Mouse (Mus musculus): ENCODE results near the gene Hist2h2ab.

Hist2h2ab gene

DNA sequence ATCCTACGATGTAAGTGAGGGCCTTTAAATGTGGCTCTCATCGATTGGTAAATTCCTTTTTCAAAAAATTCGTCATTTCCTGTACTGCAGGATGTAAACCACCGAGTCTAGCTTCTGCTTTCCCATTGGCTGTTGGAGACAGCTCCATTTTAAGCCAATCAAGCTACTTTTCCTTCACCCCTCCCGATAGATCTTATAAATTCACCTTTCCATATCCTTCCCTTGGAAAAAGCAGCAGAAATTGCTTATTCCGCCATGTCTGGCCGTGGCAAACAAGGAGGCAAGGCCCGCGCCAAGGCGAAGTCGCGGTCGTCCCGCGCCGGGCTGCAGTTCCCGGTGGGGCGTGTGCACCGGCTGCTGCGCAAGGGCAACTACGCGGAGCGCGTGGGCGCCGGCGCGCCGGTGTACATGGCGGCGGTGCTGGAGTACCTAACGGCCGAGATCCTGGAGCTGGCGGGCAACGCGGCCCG, at the start of gene Hist2h2ab, which contains the start of gene Bola1:
TSS of gene Hist2h2ab (plus strand) at position 205 of the 470 bp plus-strand sequence.
TSS of gene Bola1 (minus strand) at position 49 of the 470 bp plus-strand sequence.
- peak; percentile 87 for DNase-seq (ENCODE audit: low spot score)

GRCm38 (mm10) chr3:96170276-96170675, 49.4 kb upstream of the Hist2h2ab start:
- no peak for DNase-seq (ENCODE audit: low spot score)

GRCm38 (mm10) chr3:96170976-96171545, 48.6 kb upstream of the Hist2h2ab start:
- no peak for DNase-seq (ENCODE audit: low spot score)

DNA sequence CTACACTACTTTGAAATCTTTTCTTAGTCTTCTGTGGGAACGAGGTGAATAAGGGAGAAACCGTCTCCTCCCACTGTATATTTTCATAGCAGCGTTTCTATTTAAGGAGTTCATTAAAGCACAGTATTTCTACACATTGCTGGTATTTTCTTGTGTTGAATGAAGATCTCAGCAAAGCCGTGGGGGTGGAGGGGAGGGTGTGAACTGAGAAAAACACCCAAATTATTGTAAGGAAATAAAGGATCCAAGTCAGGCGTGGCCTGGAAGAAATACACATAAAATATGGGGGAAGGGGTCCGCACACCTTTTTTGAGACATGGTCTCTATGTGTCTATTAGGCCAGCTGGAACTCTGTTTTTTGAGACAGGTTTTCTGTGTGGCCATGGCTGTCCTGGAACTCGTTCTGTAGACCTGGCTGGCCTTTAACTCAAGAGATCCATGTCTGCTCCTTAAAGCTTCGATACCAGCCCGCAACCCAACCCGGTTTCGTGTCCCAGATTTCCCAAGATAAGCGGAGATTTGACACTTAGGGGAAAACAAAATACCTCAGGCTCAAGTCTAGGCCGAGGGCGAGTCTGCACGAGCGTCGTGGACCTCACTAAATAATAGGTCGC, 48.0 kb upstream of the Hist2h2ab start:
- DNase-seq (ENCODE audit: low spot score) = no peak

- DNase-seq (ENCODE audit: low spot score) = peak; percentile 93
Observed at GRCm38 (mm10) chr3:96172197-96173178, 47.2 kb upstream of the Hist2h2ab start, which contains the start of gene Sf3b4. Sf3b4 (plus strand) TSS chr3:96172332.

DNA sequence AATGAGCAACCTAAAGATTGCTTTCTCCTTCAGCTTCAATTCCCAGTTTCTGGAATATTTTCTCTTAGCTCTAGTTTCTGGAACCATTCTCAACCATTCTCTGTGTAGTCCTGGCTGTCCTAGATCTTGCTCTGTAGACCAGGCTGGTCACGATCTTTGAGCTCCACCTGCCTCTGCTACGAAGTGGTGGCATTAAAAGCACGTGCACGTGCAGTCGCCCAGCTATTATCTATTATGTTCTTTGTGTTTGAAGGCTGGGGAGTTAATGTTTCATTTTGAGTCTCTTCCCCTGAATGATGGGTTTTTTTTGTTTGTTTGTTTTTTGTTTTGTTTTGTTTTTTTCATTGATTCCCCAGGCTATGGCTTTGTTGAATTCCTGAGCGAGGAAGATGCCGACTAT, 46.5 kb upstream of the Hist2h2ab start:
- DNase-seq (ENCODE audit: low spot score) = peak; percentile 32

DNA sequence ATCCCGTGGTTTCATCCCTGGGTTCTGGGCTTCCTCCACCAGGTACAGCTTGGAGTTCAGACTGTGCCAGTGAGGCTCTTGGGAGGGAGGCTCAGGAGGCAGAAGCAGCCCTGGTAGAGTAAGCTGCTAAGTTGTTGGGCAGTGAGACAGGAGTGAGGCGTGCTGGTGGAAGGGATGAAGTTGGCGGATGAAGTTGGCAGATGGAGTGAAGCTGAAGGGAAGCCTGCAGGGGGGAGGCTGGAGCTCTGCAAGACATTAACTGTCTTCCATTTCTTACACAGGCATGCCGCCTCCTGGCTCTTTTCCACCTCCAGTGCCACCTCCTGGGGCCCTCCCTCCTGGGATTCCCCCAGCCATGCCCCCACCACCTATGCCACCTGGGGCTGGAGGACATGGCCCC, 45.6 kb upstream of the Hist2h2ab start:
- DNase-seq (ENCODE audit: low spot score) = peak; percentile 58

- no peak for DNase-seq (ENCODE audit: low spot score)
Observed at GRCm38 (mm10) chr3:96175251-96175650, 44.4 kb upstream of the Hist2h2ab start.

GRCm38 (mm10) chr3:96178427-96178826, 41.2 kb upstream of the Hist2h2ab start:
- DNase-seq (ENCODE audit: low spot score) = no peak

- DNase-seq (ENCODE audit: low spot score) = no peak
Observed at GRCm38 (mm10) chr3:96178902-96179301, 40.8 kb upstream of the Hist2h2ab start.

- DNase-seq (ENCODE audit: low spot score) = peak; percentile 58
Observed at GRCm38 (mm10) chr3:96179531-96179930, 40.1 kb upstream of the Hist2h2ab start.

GRCm38 (mm10) chr3:96180727-96181477, 38.8 kb upstream of the Hist2h2ab start, which contains the start of gene Sv2a:
Sv2a (plus strand) TSS chr3:96181151.
- peak; percentile 46 for DNase-seq (ENCODE audit: low spot score)

GRCm38 (mm10) chr3:96181510-96182381, 37.9 kb upstream of the Hist2h2ab start:
- DNase-seq (ENCODE audit: low spot score) = no peak

DNA sequence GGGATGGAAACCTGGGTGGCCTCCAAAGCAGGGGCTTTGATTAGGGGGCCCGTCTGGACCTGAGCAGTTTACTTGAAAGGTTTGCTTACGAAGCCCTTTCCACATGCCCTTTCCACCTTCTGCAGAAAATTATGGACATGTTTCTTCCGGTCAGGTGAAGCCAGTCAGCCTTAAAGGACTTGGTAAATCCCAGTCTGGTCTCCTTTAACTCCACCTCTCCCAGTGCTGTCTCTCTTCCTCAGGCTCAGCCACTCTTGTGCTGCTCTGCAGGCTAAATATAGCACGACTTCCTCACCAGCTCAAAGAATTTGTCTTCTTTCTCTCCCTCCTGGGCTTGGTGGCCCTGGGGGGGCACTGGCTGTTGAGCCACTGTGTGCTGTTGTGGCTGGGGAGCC, 37.3 kb upstream of the Hist2h2ab start:
- no peak for DNase-seq (ENCODE audit: low spot score)

GRCm38 (mm10) chr3:96192977-96193376, 26.7 kb upstream of the Hist2h2ab start:
- no peak for DNase-seq (ENCODE audit: low spot score)

- no peak for DNase-seq (ENCODE audit: low spot score)
Observed at GRCm38 (mm10) chr3:96194966-96195365, 24.7 kb upstream of the Hist2h2ab start.

GRCm38 (mm10) chr3:96195616-96196313, 23.9 kb upstream of the Hist2h2ab start:
- DNase-seq (ENCODE audit: low spot score) = no peak

DNA sequence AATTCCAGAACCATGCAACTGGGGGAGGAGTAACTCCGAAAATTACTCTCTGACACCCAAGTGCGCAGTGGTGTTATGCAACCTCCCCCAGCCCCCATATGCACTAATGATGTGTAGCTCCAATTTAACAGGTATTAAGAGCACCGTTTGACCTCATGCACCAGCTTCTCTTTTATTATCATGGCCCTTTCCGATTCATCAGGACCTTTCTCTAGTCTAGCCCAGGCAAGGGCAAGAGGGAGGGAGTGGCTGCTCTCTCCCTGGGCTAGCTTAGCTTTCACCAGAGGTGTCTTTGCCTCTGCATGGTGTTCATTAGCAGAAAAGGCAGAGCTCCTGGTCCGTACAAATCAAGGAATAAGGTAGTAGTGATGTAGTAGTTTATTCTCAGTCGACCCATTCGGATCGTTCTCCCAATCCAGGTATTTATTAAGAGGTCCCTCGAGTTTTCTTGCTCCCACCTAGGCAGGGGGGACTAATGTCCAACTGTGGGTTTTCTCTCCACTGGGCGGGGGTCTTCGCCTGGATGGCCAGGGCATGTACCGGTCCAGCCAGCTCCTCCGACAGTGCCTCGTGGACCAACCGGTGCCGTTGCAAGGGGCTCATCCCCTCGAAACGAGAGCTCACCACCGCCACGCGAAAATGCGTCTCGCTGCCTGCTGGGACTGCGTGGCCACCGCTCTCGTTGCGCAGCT, 23.1 kb upstream of the Hist2h2ab start:
- no peak for DNase-seq (ENCODE audit: low spot score)

DNA sequence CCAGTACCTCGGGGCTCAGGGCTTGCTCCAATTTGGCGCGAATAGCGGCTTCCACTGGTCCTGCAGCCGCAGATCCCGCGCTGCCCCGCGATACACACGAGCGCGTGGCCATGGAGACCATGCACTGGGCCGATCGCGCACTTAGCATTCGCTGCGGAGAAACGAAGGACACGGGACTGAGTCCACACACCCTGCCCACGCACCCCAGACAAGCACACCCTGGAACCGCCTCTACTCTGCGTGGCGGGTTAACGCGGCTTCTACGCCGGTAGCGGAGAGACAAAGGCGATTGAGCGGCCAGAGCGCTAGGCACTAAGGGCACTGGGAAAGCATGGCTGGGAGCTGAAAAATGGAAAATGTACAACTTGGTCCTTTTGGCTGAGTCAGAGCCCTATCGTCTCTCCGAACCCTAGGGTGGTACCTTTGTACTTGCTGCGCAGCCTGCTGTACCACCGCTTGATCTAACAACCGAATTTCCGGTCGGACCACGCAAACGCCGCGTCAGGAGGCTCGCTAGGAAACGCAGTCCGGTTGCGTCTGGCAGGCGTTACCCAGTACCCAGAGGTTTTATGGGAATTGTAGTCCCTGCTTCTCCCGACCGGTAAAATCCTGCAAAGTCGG, 22.4 kb upstream of the Hist2h2ab start:
- peak; percentile 93 for DNase-seq (ENCODE audit: low spot score)

All from MN1 (cell line).